Mouse (Mus musculus): Measurements from ENCODE around the gene Epsti1. TPM values are rescaled to one million over a fixed set of nuclear protein-coding genes. Genes with fewer than 3 reads are reported as not detected.

The Epsti1 gene
- 0.10 and 0.38 TPM in 2 replicates for polyA plus RNA-seq (2012; rRNA removed)

DNA sequence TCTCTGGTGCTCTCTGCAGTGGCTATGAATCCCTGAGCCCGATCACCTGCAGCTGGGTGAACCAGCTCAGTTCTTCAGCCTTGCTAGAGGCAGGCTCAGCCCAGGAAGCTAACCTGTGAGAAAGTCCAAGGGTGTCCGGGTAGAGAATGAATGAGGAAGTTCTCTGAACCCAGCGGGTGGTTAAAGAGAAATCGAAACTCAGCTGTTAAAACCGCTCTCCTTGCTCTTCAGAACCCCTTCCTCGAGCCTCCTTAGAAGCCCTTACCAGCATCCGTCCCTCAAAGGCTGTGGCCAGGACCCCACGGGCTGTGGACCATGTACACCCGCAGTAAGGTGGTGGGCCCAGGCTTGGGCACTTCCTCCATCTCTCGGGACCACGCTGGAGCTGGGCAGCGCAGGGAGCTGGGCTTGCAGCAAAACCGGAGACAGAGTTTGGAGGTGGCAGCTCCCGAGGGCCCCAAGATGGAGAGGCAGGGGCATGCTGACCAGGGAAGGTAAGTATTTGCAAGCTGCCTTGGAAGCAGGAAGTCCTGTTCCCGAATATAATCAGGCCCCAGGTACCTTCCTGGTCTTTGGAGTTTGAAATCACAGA is at the start of gene Epsti1:
Gene Epsti1 (plus strand): TSS at position 69 of the 592 bp plus-strand sequence.

GRCm38 (mm10) chr14:77874304-77875241 is 29.5 kb upstream of the Epsti1 start, which contains the start of gene Dnajc15:
Gene Dnajc15 (minus strand): TSS chr14:77875125.

Other genes with a start within 250 kb of the Epsti1 start
- 15.6 and 30.8 TPM in 2 replicates for gene Dnajc15, start 29.1 kb upstream of the Epsti1 start, polyA plus RNA-seq (2012; rRNA removed)
- not detected in 2 replicates for gene Fam216b, start 184.8 kb downstream of the Epsti1 start, polyA plus RNA-seq (2012; rRNA removed)

Data from central nervous system, embryonic 11.5 days (tissue).